Mouse (Mus musculus) erythroblast, embryonic 14.5 days (primary cell): ENCODE results near the gene Dnajb1.

Experiments
- GATA1 ChIP-seq: IDR thresholded peaks from 2 replicates; pipeline ENCODE4 v1.6.1; 2012; ENCODE audit warnings: low read length, inconsistent platforms, mixed read lengths
- TAL1 ChIP-seq: IDR thresholded peaks from 3 replicates; pipeline ENCODE4 v1.6.1; 2012; ENCODE audit warnings: low read length, inconsistent platforms, mixed read lengths

DNA sequence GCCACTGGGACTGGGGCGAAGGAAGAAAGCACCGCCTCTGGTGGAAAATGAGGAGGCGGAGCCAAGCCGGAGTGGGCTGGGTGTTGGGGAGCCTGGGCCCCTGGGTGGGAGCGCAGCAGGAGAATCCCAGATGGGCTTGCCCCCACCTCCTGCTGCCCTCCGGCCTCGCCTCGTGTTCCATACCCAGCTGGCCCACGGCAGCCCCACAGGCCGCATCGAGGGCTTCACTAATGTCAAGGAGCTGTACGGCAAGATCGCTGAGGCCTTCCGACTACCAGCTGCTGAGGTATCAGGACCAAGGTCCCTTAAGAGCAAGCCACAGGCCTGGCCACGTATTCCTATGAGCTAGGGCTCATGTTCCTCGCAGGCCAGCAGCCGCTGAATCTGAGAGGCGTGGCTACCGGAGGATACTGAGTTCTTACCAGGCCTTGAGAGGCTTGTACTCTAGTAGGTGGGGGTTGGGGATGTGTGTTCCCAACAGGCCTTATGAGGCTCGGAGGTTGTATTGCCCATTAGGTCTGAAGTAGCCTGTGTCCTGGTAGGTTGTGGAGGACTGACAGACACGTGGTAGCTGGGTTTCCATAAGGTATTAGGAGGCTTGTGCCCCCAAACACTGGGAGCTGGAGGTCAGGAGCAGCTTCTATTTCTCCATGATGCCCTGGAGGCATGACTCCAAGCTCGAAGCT is 53.1 kb downstream of the Dnajb1 start:
- TF ChIP-seq GATA1, result no peak
- TF ChIP-seq TAL1, result no peak
